Mouse (Mus musculus) splenic B cell, adult 2 months (primary cell): ENCODE results near the gene 1700017N19Rik.

Experiments used
- DNase-seq: peaks from one replicate; pipeline ENCODE4 v3.0.0-alpha.2; 2011; ENCODE audit warnings: low read depth, low spot score
- H3K27me3 ChIP-seq: 2 replicates; pipeline ENCODE4 v1.6.1; 2012; ENCODE audit warnings: mild to moderate bottlenecking, low read length, moderate library complexity, mixed read lengths; ENCODE audit not compliant: control insufficient read depth, poor library complexity, insufficient read depth, severe bottlenecking
- H3K36me3 ChIP-seq: 2 replicates; pipeline ENCODE4 v1.6.1; 2012; ENCODE audit warnings: mild to moderate bottlenecking, low read length, moderate library complexity, mixed read lengths; ENCODE audit not compliant: control insufficient read depth, poor library complexity, insufficient read depth, severe bottlenecking

Gene 1700017N19Rik

GRCm38 (mm10) chr10:100619474-100619873, 29.2 kb downstream of the 1700017N19Rik start:
- Histone ChIP-seq H3K27me3 (no peaks in the 10 kb centered on the region), H3K36me3 (no peaks in the 10 kb centered on the region)
- DNase-seq = no peak

DNA sequence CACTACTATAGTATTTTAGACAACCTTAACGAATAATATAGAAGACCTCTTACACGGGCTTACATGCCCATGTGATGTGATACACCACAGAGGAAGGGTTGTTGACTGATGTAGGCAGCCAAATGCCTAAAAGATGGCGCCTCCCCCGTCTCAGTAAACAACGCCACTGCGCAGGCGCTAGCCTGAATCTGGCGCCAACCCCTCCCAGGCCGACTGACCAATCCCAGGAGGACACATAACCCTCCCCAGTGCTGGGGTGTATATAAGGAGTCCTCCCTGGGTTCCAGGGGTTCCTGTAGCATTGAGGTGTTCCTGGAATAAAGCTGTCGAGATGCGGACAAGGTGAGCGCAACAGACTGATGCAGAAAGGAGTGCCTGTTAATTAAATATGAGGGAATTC, 29.8 kb downstream of the 1700017N19Rik start:
- H3K27me3 ChIP-seq = no peaks in the 10 kb centered on the region
- H3K36me3 ChIP-seq = no peaks in the 10 kb centered on the region

GRCm38 (mm10) chr10:100622494-100622893, 32.2 kb downstream of the 1700017N19Rik start:
- Histone ChIP-seq H3K27me3 (no peaks in the 10 kb centered on the region), H3K36me3 (no peaks in the 10 kb centered on the region)
- no peak for DNase-seq

More for the DNA sequence above, 29.8 kb downstream of the 1700017N19Rik start:
- no peak for DNase-seq

DNA sequence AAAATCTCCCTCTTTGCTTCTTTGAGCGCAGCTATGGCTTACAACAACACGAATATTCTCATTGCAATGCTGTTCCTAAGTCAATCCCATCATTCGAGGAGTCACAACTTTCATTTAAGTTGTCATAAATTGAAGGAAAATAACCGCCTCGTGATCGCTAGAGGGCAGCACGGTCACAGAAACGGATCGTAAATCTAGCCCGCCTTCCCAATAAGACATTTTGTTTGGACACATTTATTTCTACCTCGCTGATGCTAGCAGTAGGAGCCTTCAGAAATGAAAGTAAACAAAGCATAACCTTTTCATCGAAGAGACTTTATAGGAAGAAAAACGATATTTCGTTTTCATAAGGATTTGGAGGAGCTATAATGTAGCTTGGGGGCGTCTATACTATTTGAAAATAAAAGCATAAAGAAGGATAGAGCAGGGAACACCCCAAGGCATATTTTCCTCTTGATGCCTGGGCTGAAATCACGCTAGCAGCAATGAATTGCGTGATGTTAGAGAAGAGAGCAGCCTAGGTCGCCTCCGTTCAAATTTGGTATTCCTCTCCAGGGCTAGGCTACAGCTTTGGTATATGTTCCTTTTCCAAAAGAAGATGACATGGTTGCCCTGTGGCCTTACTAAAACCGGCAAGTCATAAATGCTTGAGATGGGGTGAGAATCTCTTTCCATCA, 39.6 kb downstream of the 1700017N19Rik start:
- Histone ChIP-seq H3K27me3 (no peaks in the 10 kb centered on the region), H3K36me3 (no peaks in the 10 kb centered on the region)
- peak; percentile 67 for DNase-seq

GRCm38 (mm10) chr10:100642887-100643286, 52.6 kb downstream of the 1700017N19Rik start:
- no peak for DNase-seq
- Histone ChIP-seq H3K27me3 (no peaks in the 10 kb centered on the region), H3K36me3 (no peaks in the 10 kb centered on the region)

- DNase-seq = no peak
- H3K36me3 ChIP-seq = no peaks in the 10 kb centered on the region
- no peaks in the 10 kb centered on the region for H3K27me3 ChIP-seq
Measured at GRCm38 (mm10) chr10:100645331-100645935, 55.1 kb downstream of the 1700017N19Rik start.

DNA sequence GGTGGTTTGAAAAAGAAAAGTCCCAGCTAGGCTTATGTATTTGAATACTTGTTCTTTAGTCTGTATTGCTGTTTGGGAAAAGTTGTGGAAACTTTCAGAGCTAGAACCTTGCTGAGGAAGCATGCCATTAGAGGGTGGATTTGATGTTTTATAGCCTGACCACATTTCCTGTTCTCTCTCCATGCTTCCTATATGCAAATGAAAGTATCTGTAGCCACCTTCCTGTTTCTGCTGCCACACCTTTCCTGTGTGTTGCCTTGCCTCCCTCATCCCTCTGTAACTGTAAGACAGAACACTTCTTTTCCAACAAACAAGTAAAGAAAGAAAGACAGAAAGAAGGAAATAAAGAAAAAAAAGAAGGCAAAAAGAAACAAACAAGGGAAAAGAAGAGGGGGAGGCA, 63.9 kb downstream of the 1700017N19Rik start:
- DNase-seq = peak; percentile 29

DNA sequence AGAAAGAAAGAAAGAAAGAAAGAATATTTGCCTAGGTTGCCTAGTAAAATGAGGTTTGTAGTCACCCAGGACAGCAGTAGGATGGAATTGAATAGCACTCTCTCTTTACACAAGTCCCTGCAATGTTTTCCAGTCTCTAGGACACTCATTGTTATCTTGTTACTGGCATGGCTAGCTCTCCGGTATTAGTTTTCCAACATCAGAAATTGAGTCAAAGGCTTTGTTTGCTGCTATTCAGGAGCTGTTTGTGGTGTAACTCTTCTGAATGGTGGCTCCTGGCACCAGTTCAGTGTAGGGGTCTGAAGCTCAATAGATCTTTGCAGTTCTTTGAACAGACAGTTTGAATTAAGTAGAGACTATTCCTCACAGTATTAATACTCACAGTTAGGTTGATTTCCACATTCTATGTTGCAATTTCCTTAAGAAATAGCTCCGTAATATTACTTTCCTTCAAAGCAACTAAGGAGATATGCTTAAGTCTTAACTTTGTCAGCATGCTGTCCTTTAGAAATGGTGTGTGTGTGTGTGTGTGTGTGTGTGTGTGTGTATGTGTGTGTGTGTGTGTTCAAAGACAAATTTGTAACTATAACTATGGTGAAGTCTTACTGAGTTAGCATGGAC, 71.8 kb downstream of the 1700017N19Rik start:
- DNase-seq = no peak

More for the DNA sequence above, 63.9 kb downstream of the 1700017N19Rik start:
- Histone ChIP-seq H3K27me3 (no peaks in the 10 kb centered on the region), H3K36me3 (no peaks in the 10 kb centered on the region)

More for the DNA sequence above, 71.8 kb downstream of the 1700017N19Rik start:
- no peaks in the 10 kb centered on the region for H3K27me3 ChIP-seq
- H3K36me3 ChIP-seq = no peaks in the 10 kb centered on the region
